Mouse (Mus musculus) limb, embryonic 12.5 days (tissue): ENCODE data around the gene Ube2t. TPM values are rescaled to one million over a fixed set of nuclear protein-coding genes. Genes with fewer than 3 reads are reported as not detected.

Experiments
- ATAC-seq: fragments of 200-750 bp; cut with Nextera tagmentation; 2 replicates; pipeline ENCODE4 v1.8.0; 2017; ENCODE audit warnings: low read depth, moderate TSS enrichment; ENCODE audit not compliant: insufficient number of reproducible peaks, insufficient read depth, low FRiP score, low TSS enrichment
- H3K27ac ChIP-seq: fragments of 300-500 bp; sonication (generic); 2 replicates; pipeline ENCODE4 v1.5.1; 2016; ENCODE audit warnings: mild to moderate bottlenecking, moderate library complexity
- H3K27me3 ChIP-seq: fragments of 300-500 bp; sonication (generic); 2 replicates; pipeline ENCODE4 v1.6.1; 2016; ENCODE audit warnings: mild to moderate bottlenecking, moderate library complexity
- H3K36me3 ChIP-seq: fragments of 300-500 bp; sonication (generic); 2 replicates; pipeline ENCODE4 v1.6.1; 2016; ENCODE audit warnings: mild to moderate bottlenecking, moderate library complexity
- H3K4me1 ChIP-seq: fragments of 300-500 bp; sonication (generic); replicated peaks from 2 replicates; pipeline ENCODE4 v1.6.1; 2016
- H3K4me2 ChIP-seq: fragments of 300-500 bp; sonication (generic); 2 replicates; pipeline ENCODE4 v1.6.1; 2016; ENCODE audit warnings: mild to moderate bottlenecking, moderate library complexity
- H3K4me3 ChIP-seq: fragments of 300-500 bp; sonication (generic); replicated peaks from 2 replicates; pipeline ENCODE4 v1.5.1; 2016; ENCODE audit warnings: mild to moderate bottlenecking
- H3K9ac ChIP-seq: fragments of 300-500 bp; sonication (generic); replicated peaks from 2 replicates; pipeline ENCODE4 v1.6.1; 2016; ENCODE audit warnings: mild to moderate bottlenecking, moderate library complexity
- H3K9me3 ChIP-seq: fragments of 300-500 bp; sonication (generic); 2 replicates; pipeline ENCODE4 v1.6.1; 2016; ENCODE audit warnings: mild to moderate bottlenecking, moderate library complexity
- WGBS: fragments of 180-500 bp; shearing (Covaris S2); methylation state at CpG from one replicate; pipeline ENCODE4 v1.1.7; 2016; 5-methylcytosine and 5-hydroxymethylcytosine counted together
- polyA plus RNA-seq: library from polyadenylated mRNA; unstranded; fragments of >200 nt; fragmentation: Nextera tagmentation; extraction: Ambion mirVana; gene quantifications from 2 replicates; pipeline ENCODE4 v1.2.1, GENCODE M21; 2016

The Ube2t gene
- polyA plus RNA-seq, 1 experiment from 2014 or later: 45.6 TPM

- Histone ChIP-seq H3K9ac (no peak overlapping the region), H3K4me2 (no peak overlapping the region), H3K27me3 (peaks cover 14% of the 10 kb centered on the region), H3K4me3 (no peak overlapping the region), H3K9me3 (no peaks in the 10 kb centered on the region), H3K27ac (no peak overlapping the region), H3K4me1 (peaks cover 21% of the 10 kb centered on the region), H3K36me3 (no peaks in the 10 kb centered on the region)
- WGBS: 54% methylated on average over 4 of the region's 4 CpGs
- ATAC-seq: no peak
Measured at GRCm38 (mm10) chr1:134995437-134995836, 33.1 kb downstream of the Ube2t start.

GRCm38 (mm10) chr1:134995954-134996353 lies 33.6 kb downstream of the Ube2t start:
- no peak for ATAC-seq
- H3K27me3 ChIP-seq: peaks cover 12% of the 10 kb centered on the region
- peaks cover 21% of the 10 kb centered on the region for H3K4me1 ChIP-seq
- H3K4me3 ChIP-seq: no peak overlapping the region
- H3K9ac ChIP-seq: no peak overlapping the region
- no peak overlapping the region for H3K4me2 ChIP-seq
- no peak overlapping the region for H3K27ac ChIP-seq
- no peaks in the 10 kb centered on the region for H3K9me3 ChIP-seq
- 21% methylated on average over 1 of the region's 1 CpGs for WGBS
- H3K36me3 ChIP-seq: no peaks in the 10 kb centered on the region

DNA sequence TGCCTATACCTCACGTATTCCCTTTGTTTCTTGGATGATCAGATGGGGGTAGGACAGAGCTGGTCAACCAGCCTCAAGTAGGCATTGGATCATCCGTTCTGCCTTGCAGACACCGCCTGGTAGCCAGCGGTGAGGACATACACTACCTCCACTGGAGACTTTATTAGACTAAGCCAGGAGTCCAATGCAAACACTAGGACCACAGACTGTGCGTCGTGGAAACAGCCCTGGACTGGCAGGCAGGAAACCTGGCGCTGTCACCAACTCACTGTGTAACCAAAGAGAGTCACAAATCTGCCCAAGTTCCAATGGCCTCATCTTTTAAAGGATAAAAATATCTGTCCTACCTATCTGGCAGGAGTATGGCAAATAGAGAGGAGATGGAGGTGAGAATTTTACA lies 34.1 kb downstream of the Ube2t start:
- Histone ChIP-seq H3K9me3 (no peaks in the 10 kb centered on the region), H3K4me3 (no peak overlapping the region), H3K27me3 (peaks cover 6% of the 10 kb centered on the region), H3K27ac (no peak overlapping the region), H3K4me1 (peaks cover 18% of the 10 kb centered on the region), H3K36me3 (no peaks in the 10 kb centered on the region), H3K9ac (no peak overlapping the region), H3K4me2 (no peak overlapping the region)
- WGBS: 93% methylated on average over 7 of the region's 7 CpGs
- no peak for ATAC-seq

GRCm38 (mm10) chr1:134997568-134997967 lies 35.2 kb downstream of the Ube2t start:
- H3K36me3 ChIP-seq: no peaks in the 10 kb centered on the region
- peaks cover 7% of the 10 kb centered on the region; the same call in 1 of the 2 replicates for H3K4me1 ChIP-seq
- no peak overlapping the region for H3K4me3 ChIP-seq
- no peak overlapping the region for H3K9ac ChIP-seq
- H3K9me3 ChIP-seq: no peaks in the 10 kb centered on the region
- WGBS: 80% methylated on average over 5 of the region's 5 CpGs
- ATAC-seq: no peak
- H3K27me3 ChIP-seq: peaks cover 6% of the 10 kb centered on the region
- no peak overlapping the region for H3K27ac ChIP-seq
- H3K4me2 ChIP-seq: no peak overlapping the region

- Histone ChIP-seq H3K9ac (no peak overlapping the region), H3K36me3 (no peaks in the 10 kb centered on the region), H3K4me2 (no peak overlapping the region), H3K4me3 (no peak overlapping the region), H3K27ac (no peak overlapping the region), H3K4me1 (peaks cover 9% of the 10 kb centered on the region), H3K9me3 (no peaks in the 10 kb centered on the region), H3K27me3 (peaks cover 6% of the 10 kb centered on the region)
- no peak for ATAC-seq
- WGBS: 87% methylated on average over 8 of the region's 8 CpGs
Measured at GRCm38 (mm10) chr1:134998231-134998630, 35.9 kb downstream of the Ube2t start.

GRCm38 (mm10) chr1:135000527-135000926 lies 38.2 kb downstream of the Ube2t start:
- peaks cover 3% of the 10 kb centered on the region; the same call in 1 of the 2 replicates for H3K27me3 ChIP-seq
- no peak overlapping the region for H3K4me2 ChIP-seq
- H3K4me1 ChIP-seq: peaks cover 12% of the 10 kb centered on the region
- no peak overlapping the region for H3K27ac ChIP-seq
- no peak overlapping the region for H3K9ac ChIP-seq
- WGBS: 74% methylated on average over 9 of the region's 9 CpGs
- no peak for ATAC-seq
- no peaks in the 10 kb centered on the region for H3K9me3 ChIP-seq
- H3K36me3 ChIP-seq: no peaks in the 10 kb centered on the region
- no peak overlapping the region for H3K4me3 ChIP-seq

- H3K9me3 ChIP-seq: no peaks in the 10 kb centered on the region
- no peaks in the 10 kb centered on the region for H3K36me3 ChIP-seq
- H3K4me3 ChIP-seq: no peak overlapping the region
- ATAC-seq: no peak
- H3K27ac ChIP-seq: no peak overlapping the region
- 63% methylated on average over 4 of the region's 4 CpGs for WGBS
- H3K9ac ChIP-seq: no peak overlapping the region
- no peak overlapping the region for H3K4me2 ChIP-seq
- H3K4me1 ChIP-seq: peaks cover 12% of the 10 kb centered on the region
- peaks cover 7% of the 10 kb centered on the region; the same call in 1 of the 2 replicates for H3K27me3 ChIP-seq
Measured at GRCm38 (mm10) chr1:135003346-135003745, 41.0 kb downstream of the Ube2t start.

DNA sequence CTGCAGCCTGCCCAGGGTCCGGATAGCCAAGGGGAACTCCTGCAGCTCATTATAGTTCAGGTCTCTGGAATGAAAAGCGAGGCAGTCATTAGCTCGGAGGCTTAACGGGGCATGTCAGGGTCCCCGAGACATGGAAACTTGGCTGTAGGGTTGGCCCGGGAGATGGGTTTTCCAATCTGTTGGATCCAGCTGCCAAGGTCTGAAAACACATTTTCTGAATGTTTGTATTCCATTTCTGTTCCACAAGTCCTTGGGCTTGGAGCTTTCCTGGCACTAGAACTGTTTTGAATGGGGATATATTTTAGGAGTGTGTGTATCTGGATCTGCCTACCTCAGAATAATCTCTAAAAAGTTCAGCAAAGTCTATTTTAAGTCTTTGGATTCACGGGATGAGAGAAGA lies 43.3 kb downstream of the Ube2t start:
- ATAC-seq: no peak
- WGBS: 54% methylated on average over 7 of the region's 7 CpGs
- Histone ChIP-seq H3K27ac (no peak overlapping the region), H3K36me3 (no peaks in the 10 kb centered on the region), H3K4me2 (no peak overlapping the region), H3K4me1 (peaks cover 12% of the 10 kb centered on the region), H3K4me3 (no peak overlapping the region), H3K9ac (no peak overlapping the region), H3K27me3 (peaks cover 15% of the 10 kb centered on the region; the same call in 1 of the 2 replicates), H3K9me3 (no peaks in the 10 kb centered on the region)

- Histone ChIP-seq H3K4me2 (no peak overlapping the region), H3K4me1 (peaks cover 14% of the 10 kb centered on the region), H3K27ac (no peak overlapping the region), H3K9ac (no peak overlapping the region), H3K9me3 (no peaks in the 10 kb centered on the region), H3K27me3 (peaks cover 36% of the 10 kb centered on the region), H3K36me3 (no peaks in the 10 kb centered on the region), H3K4me3 (no peak overlapping the region)
- no peak for ATAC-seq
- 86% methylated on average over 3 of the region's 3 CpGs for WGBS
Measured at GRCm38 (mm10) chr1:135009833-135010232, 47.5 kb downstream of the Ube2t start.

- Histone ChIP-seq H3K4me2 (no peak overlapping the region), H3K27me3 (peaks cover 41% of the 10 kb centered on the region)
Measured at GRCm38 (mm10) chr1:135011912-135012311, 49.5 kb downstream of the Ube2t start.

DNA sequence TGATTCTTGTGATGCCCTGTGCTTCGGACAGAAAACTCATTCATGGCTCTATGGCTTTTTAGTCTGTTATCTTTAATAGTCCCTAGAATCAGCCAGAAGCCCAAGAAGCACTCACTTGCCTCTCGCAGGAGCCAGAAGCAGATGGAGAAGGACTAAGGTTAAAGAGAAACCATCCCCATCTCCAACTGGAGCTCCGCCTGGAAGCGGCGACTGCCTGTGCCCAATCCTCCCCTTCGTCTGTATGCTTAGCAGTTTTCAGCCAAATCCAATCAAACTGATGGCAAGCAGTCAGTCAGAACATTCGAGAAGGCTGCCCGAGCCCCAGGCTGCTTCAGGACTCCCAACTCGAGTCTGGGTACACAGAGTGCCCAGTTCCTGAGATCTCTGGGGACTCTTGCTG lies 50.1 kb downstream of the Ube2t start:
- ATAC-seq: no peak
- Histone ChIP-seq H3K36me3 (no peaks in the 10 kb centered on the region), H3K27me3 (peaks cover 45% of the 10 kb centered on the region), H3K27ac (no peak overlapping the region), H3K9me3 (no peaks in the 10 kb centered on the region), H3K4me3 (no peak overlapping the region), H3K4me1 (peaks cover 22% of the 10 kb centered on the region), H3K4me2 (no peak overlapping the region), H3K9ac (no peak overlapping the region)
- WGBS: 87% methylated on average over 9 of the region's 9 CpGs

More at GRCm38 (mm10) chr1:135011912-135012311, 49.5 kb downstream of the Ube2t start:
- H3K4me3 ChIP-seq: no peak overlapping the region
- no peak overlapping the region for H3K9ac ChIP-seq
- no peaks in the 10 kb centered on the region for H3K36me3 ChIP-seq
- ATAC-seq: no peak
- no peak overlapping the region for H3K27ac ChIP-seq
- no peaks in the 10 kb centered on the region for H3K9me3 ChIP-seq
- H3K4me1 ChIP-seq: peaks cover 20% of the 10 kb centered on the region
- 89% methylated on average over 5 of the region's 5 CpGs for WGBS

GRCm38 (mm10) chr1:135014921-135015445 lies 52.6 kb downstream of the Ube2t start:
- 49% methylated on average over 10 of the region's 10 CpGs for WGBS

More at GRCm38 (mm10) chr1:135014921-135015445, 52.6 kb downstream of the Ube2t start:
- peaks cover 44% of the 10 kb centered on the region for H3K4me1 ChIP-seq
- no peaks in the 10 kb centered on the region for H3K36me3 ChIP-seq
- no peaks in the 10 kb centered on the region for H3K9me3 ChIP-seq
- H3K4me3 ChIP-seq: no peak overlapping the region
- H3K4me2 ChIP-seq: no peak overlapping the region
- H3K27me3 ChIP-seq: peaks cover 53% of the 10 kb centered on the region
- H3K27ac ChIP-seq: no peak overlapping the region
- H3K9ac ChIP-seq: no peak overlapping the region
- no peak for ATAC-seq
